In genomic region chr1:168472545-168473254, GRCm38 (mm10) we compare ENCODE assay signal across 19 mouse cellular contexts. TPM values are rescaled to one million over a fixed set of nuclear protein-coding genes. Genes with fewer than 3 reads are reported as not detected.
DNase-seq lines count a peak whose midpoint lies in the region; ATAC-seq and TF ChIP-seq lines count a peak whose summit lies in the region.
"Had no signal": no experiment of that assay in that cellular context is flagged by ENCODE, and none has a peak within 500 bp of the region (broad histone marks: within the 10 kb centered on the region; RNA-seq: fewer than 3 reads in every experiment).

No protein-coding gene starts in this region.

- H3K4me3 ChIP-seq in gastrocnemius, adult 2 months: no peak overlapping the region
- no peak overlapping the region for H3K4me3 ChIP-seq in liver, postnatal 0 days (ENCODE audit: low read depth, low read length)
- H3K4me3 ChIP-seq in forebrain, embryonic 13.5 days: no peak overlapping the region
- H3K4me3 ChIP-seq: embryonic facial prominence, embryonic 15.5 days; lung, embryonic 15.5 days; myocyte; neural tube, embryonic 15.5 days had no signal

- 0 out of 2 replicates have a peak, but pooled peaks cover 3% of the 10 kb centered on the region for H3K4me1 ChIP-seq in liver, postnatal 0 days (ENCODE audit: insufficient read depth)
- peaks cover 45% of the 10 kb centered on the region for H3K4me1 ChIP-seq in forebrain, embryonic 13.5 days

- peak; percentile 80 for ATAC-seq in liver, postnatal 0 days
- ATAC-seq in Patski: peak; percentile 60
- ATAC-seq in forebrain, embryonic 13.5 days: no peak
- ATAC-seq in CD4-positive, CD25-positive, alpha-beta regulatory T cell, adult 4 months: no peak
- ATAC-seq: activated CD4-positive, CD25-positive, alpha-beta regulatory T cell, adult 4 months; inflammation-experienced regulatory T-cells, adult 6 months had no signal

- no peaks in the 10 kb centered on the region for H3K27me3 ChIP-seq in liver, postnatal 0 days (ENCODE audit: insufficient read depth, low read length)
- no peaks in the 10 kb centered on the region for H3K27me3 ChIP-seq in Patski
- H3K27me3 ChIP-seq in forebrain, embryonic 13.5 days: no peaks in the 10 kb centered on the region
- H3K27me3 ChIP-seq: embryonic facial prominence, embryonic 15.5 days; lung, embryonic 15.5 days; neural tube, embryonic 15.5 days had no signal

- in situ Hi-C loops in Patski (cut with MboI; ENCODE audit: low pct_unique_long_range_greater_than_20kb): no loop called here

- H3K27ac ChIP-seq in gastrocnemius, adult 2 months: peak overlapping the region; percentile 41; the same call in 1 of the 2 replicates
- no peak overlapping the region for H3K27ac ChIP-seq in liver, postnatal 0 days (ENCODE audit: low read depth)
- peak overlapping the region; percentile 55; the same call in 1 of the 2 replicates for H3K27ac ChIP-seq in forebrain, embryonic 13.5 days
- H3K27ac ChIP-seq: embryonic facial prominence, embryonic 15.5 days; lung, embryonic 15.5 days; neural tube, embryonic 15.5 days had no signal

- CTCF ChIA-PET in Patski (lab: Charles Lee): no interaction called here

- WGBS in liver, postnatal 0 days (ENCODE audit: insufficient replicate concordance): 55% methylated on average over 6 of the region's 6 CpGs
- WGBS in forebrain, embryonic 13.5 days: 49% methylated on average over 6 of the region's 6 CpGs

- no peak for TF ChIP-seq CTCF in gastrocnemius, adult 2 months (IDR thresholded peaks at IDR 0.05)
- no peak for TF ChIP-seq CTCF in liver, postnatal 0 days (IDR thresholded peaks at IDR 0.05; ENCODE audit: low read depth)
- TF ChIP-seq CTCF in Patski (IDR thresholded peaks at IDR 0.05): no peak

- POLR2A ChIA-PET in Patski (lab: Charles Lee): no interaction called here

- no peaks in the 10 kb centered on the region for H3K9me3 ChIP-seq in liver, postnatal 0 days (ENCODE audit: low read length)
- H3K9me3 ChIP-seq in forebrain, embryonic 13.5 days (replicated peaks): no peaks in the 10 kb centered on the region
- H3K9me3 ChIP-seq: embryonic facial prominence, embryonic 15.5 days; lung, embryonic 15.5 days; neural tube, embryonic 15.5 days had no signal

- no peak for TF ChIP-seq EP300 in liver, postnatal 0 days (IDR thresholded peaks at IDR 0.05; ENCODE audit: low read depth)

- intact Hi-C loops in gastrocnemius, adult 2 months (cut with DNase I): no loop called here
- intact Hi-C loops in gastrocnemius, postnatal 14 days (cut with DNase I; ENCODE audit: low total_unique reads): no loop called here

- no peak for DNase-seq in gastrocnemius, adult 2 months
- no peak for DNase-seq in gastrocnemius, postnatal 14 days
- DNase-seq in liver, postnatal 0 days: no peak
- no peak for DNase-seq in liver
- no peak for DNase-seq in Patski (ENCODE audit: low read depth, low spot score)
- DNase-seq in c-Kit-positive CD71-positive TER-119-positive erythroid progenitor cells, embryonic 14.5 days (ENCODE audit: low spot score): no peak
- DNase-seq: cerebellum, adult 9-10 months; gastrocnemius, postnatal 25 days; right cerebral cortex, postnatal 25 days; thymus, postnatal 4 days had no signal

- no peak overlapping the region for H3K4me2 ChIP-seq in liver, postnatal 0 days (ENCODE audit: low read depth, low read length)
- peak overlapping the region; percentile 47 for H3K4me2 ChIP-seq in forebrain, embryonic 13.5 days
- H3K4me2 ChIP-seq: embryonic facial prominence, embryonic 15.5 days; liver, embryonic 11.5 days; lung, embryonic 15.5 days; neural tube, embryonic 15.5 days had no signal

- H3K36me3 ChIP-seq in liver, postnatal 0 days (replicated peaks; ENCODE audit: insufficient read depth, low read length): no peaks in the 10 kb centered on the region
- H3K36me3 ChIP-seq in forebrain, embryonic 13.5 days (ENCODE audit: poor library complexity, severe bottlenecking): no peaks in the 10 kb centered on the region
- H3K36me3 ChIP-seq: embryonic facial prominence, embryonic 15.5 days; lung, embryonic 15.5 days; neural tube, embryonic 15.5 days had no signal

- no peak overlapping the region for H3K9ac ChIP-seq in liver, postnatal 0 days (replicated peaks)
- H3K9ac ChIP-seq in forebrain, embryonic 13.5 days: no peak overlapping the region
- H3K9ac ChIP-seq: embryonic facial prominence, embryonic 15.5 days; lung, embryonic 15.5 days; neural tube, embryonic 15.5 days had no signal

RNA-seq across cellular contexts. Expression of gene Pbx1, which starts 40.6 kb away (rescaled TPM):
- 10 to 100 TPM; 16.9 to 29.3 TPM for total RNA-seq in gastrocnemius, adult 2 months (2021)
- total RNA-seq in gastrocnemius, postnatal 14 days (2021): 10 to 100 TPM; 20.3 to 23.0 TPM
- 4.0 TPM in 2 replicates for polyA plus RNA-seq in liver, postnatal 0 days (2015; fragmentation: Nextera tagmentation; extraction: Ambion mirVana)
- polyA plus RNA-seq in Patski (2021): 49.9 TPM
- 72.2 and 78.9 TPM in 2 replicates for polyA plus RNA-seq in forebrain, embryonic 13.5 days (2015; fragmentation: Nextera tagmentation; extraction: Ambion mirVana)
- under 1 TPM; 0.11 to 0.27 TPM for polyA plus RNA-seq in CD4-positive, CD25-positive, alpha-beta regulatory T cell, adult 4 months (2017; shearing (Covaris generic))

Comparison
In these comparisons a context has a peak if more than half of its experiments do, and no peak if none do; other contexts are left out.
1. ATAC-seq: peak in liver, postnatal 0 days (single experiment) and Patski (single experiment); none in forebrain, embryonic 13.5 days (single experiment) and CD4-positive, CD25-positive, alpha-beta regulatory T cell, adult 4 months (single experiment).
2. RNA of gene Pbx1, which starts 40.6 kb away (polyA plus RNA-seq): 72.2 to 78.9 TPM in forebrain, embryonic 13.5 days and 49.9 TPM in Patski (single experiment); 4.0 TPM in liver, postnatal 0 days and 0.11 to 0.27 TPM in CD4-positive, CD25-positive, alpha-beta regulatory T cell, adult 4 months; every median in the first group is over 10 times any median in the second.